Mouse (Mus musculus) forelimb bud, embryonic 11.5 days (tissue): Measurements from ENCODE around the gene Sorcs2.

Experiments used
- DNase-seq: peaks from one replicate; pipeline ENCODE4 v3.0.0-alpha.2; 2012; ENCODE audit warnings: low read depth, low spot score

Gene Sorcs2

GRCm38 (mm10) chr5:36228405-36229370 lies 169.3 kb downstream of the Sorcs2 start:
- DNase-seq = no peak

- no peak for DNase-seq
Measured at GRCm38 (mm10) chr5:36226296-36226695, 171.6 kb downstream of the Sorcs2 start.

- no peak for DNase-seq
Measured at GRCm38 (mm10) chr5:36225855-36226254, 172.1 kb downstream of the Sorcs2 start.

- no peak for DNase-seq
Measured at GRCm38 (mm10) chr5:36223787-36224186, 174.2 kb downstream of the Sorcs2 start.

- DNase-seq = no peak
Measured at GRCm38 (mm10) chr5:36220626-36221025, 177.3 kb downstream of the Sorcs2 start.

- no peak for DNase-seq
Measured at GRCm38 (mm10) chr5:36220105-36220504, 177.8 kb downstream of the Sorcs2 start.

GRCm38 (mm10) chr5:36213310-36213709 lies 184.6 kb downstream of the Sorcs2 start:
- DNase-seq = no peak

GRCm38 (mm10) chr5:36208803-36209202 lies 189.1 kb downstream of the Sorcs2 start:
- no peak for DNase-seq

- no peak for DNase-seq
Measured at GRCm38 (mm10) chr5:36205397-36205796, 192.5 kb downstream of the Sorcs2 start.

GRCm38 (mm10) chr5:36203916-36204315 lies 194.0 kb downstream of the Sorcs2 start, which contains the start of gene Psapl1:
Gene Psapl1 (plus strand): TSS chr5:36204021.
- no peak for DNase-seq

GRCm38 (mm10) chr5:36203421-36203820 lies 194.5 kb downstream of the Sorcs2 start:
- no peak for DNase-seq

GRCm38 (mm10) chr5:36202781-36203180 lies 195.2 kb downstream of the Sorcs2 start:
- no peak for DNase-seq

GRCm38 (mm10) chr5:36199519-36199918 lies 198.4 kb downstream of the Sorcs2 start:
- no peak for DNase-seq

GRCm38 (mm10) chr5:36195436-36195835 lies 202.5 kb downstream of the Sorcs2 start:
- no peak for DNase-seq

- DNase-seq = no peak
Measured at GRCm38 (mm10) chr5:36194631-36195030, 203.3 kb downstream of the Sorcs2 start.

GRCm38 (mm10) chr5:36192677-36193076 lies 205.3 kb downstream of the Sorcs2 start:
- no peak for DNase-seq

- DNase-seq = no peak
Measured at GRCm38 (mm10) chr5:36191876-36192275, 206.1 kb downstream of the Sorcs2 start.

- no peak for DNase-seq
Measured at GRCm38 (mm10) chr5:36191285-36191684, 206.7 kb downstream of the Sorcs2 start.

GRCm38 (mm10) chr5:36188310-36188709 lies 209.6 kb downstream of the Sorcs2 start:
- DNase-seq = no peak

- no peak for DNase-seq
Measured at GRCm38 (mm10) chr5:36186294-36187053, 211.5 kb downstream of the Sorcs2 start.

GRCm38 (mm10) chr5:36182326-36182725 lies 215.6 kb downstream of the Sorcs2 start:
- DNase-seq = no peak

- DNase-seq = no peak
Measured at GRCm38 (mm10) chr5:36179708-36180107, 218.2 kb downstream of the Sorcs2 start.
